Comparison of ENCODE assay signal across 17 mouse cellular contexts in genomic region chr11:103688980-103689378, GRCm38 (mm10). TPM values are rescaled to one million over a fixed set of nuclear protein-coding genes. Genes with fewer than 3 reads are reported as not detected.
DNase-seq lines count a peak whose midpoint lies in the region; ATAC-seq and TF ChIP-seq lines count a peak whose summit lies in the region.
"Had no signal": no experiment of that assay in that cellular context is flagged by ENCODE, and none has a peak within 500 bp of the region (broad histone marks: within the 10 kb centered on the region; RNA-seq: fewer than 3 reads in every experiment).

No protein-coding gene starts in this region.

- TF ChIP-seq CTCF in spleen, adult 2 months (IDR thresholded peaks at IDR 0.05; ENCODE audit: extremely low read depth, insufficient read depth, insufficient read length, insufficient replicate concordance): no peak
- TF ChIP-seq CTCF in brain, embryonic 14.5 days (IDR thresholded peaks at IDR 0.05; ENCODE audit: borderline replicate concordance, extremely low read depth, insufficient read depth, insufficient read length): no peak

- no peaks in the 10 kb centered on the region for H3K9me3 ChIP-seq in heart, embryonic 15.5 days (replicated peaks)
- H3K9me3 ChIP-seq: limb, embryonic 15.5 days; lung, embryonic 15.5 days; midbrain, embryonic 12.5 days had no signal

- H3K36me3 ChIP-seq in heart, embryonic 15.5 days: peaks cover 28% of the 10 kb centered on the region
- H3K36me3 ChIP-seq in spleen, adult 2 months (ENCODE audit: control insufficient read depth, insufficient read depth, low read length): peaks cover 30% of the 10 kb centered on the region

- no peak overlapping the region for H3K9ac ChIP-seq in heart, embryonic 15.5 days
- H3K9ac ChIP-seq: limb, embryonic 15.5 days; lung, embryonic 15.5 days; midbrain, embryonic 12.5 days had no signal

- H3K27ac ChIP-seq in heart, embryonic 15.5 days: peak overlapping the region; percentile 74
- peak overlapping the region; percentile 12; the same call in 1 of the 2 replicates for H3K27ac ChIP-seq in spleen, adult 2 months (ENCODE audit: insufficient read depth, low read length)
- H3K27ac ChIP-seq: hindbrain, postnatal 0 days; limb, embryonic 15.5 days; lung, embryonic 15.5 days; midbrain, embryonic 12.5 days had no signal

- intact Hi-C loops in heart, postnatal 10 days (cut with DNase I): no loop called here

- no peak for ATAC-seq in heart, embryonic 15.5 days (replicated peaks; ENCODE audit: insufficient number of reproducible peaks, insufficient read depth, low FRiP score, low read depth)
- no peak for ATAC-seq in activated CD4-positive, CD25-positive, alpha-beta regulatory T cell, adult 4 months
- ATAC-seq: forebrain, embryonic 16.5 days; hindbrain, postnatal 0 days had no signal

- no peak for TF ChIP-seq POLR2A in spleen, adult 2 months (IDR thresholded peaks at IDR 0.05; ENCODE audit: low read depth, low read length)
- no peak for TF ChIP-seq POLR2A in brain, embryonic 14.5 days (IDR thresholded peaks at IDR 0.05; ENCODE audit: borderline replicate concordance, extremely low read depth, insufficient read depth, insufficient read length, poor library complexity, severe bottlenecking)

- peaks cover 49% of the 10 kb centered on the region for H3K4me1 ChIP-seq in heart, embryonic 15.5 days (replicated peaks)
- H3K4me1 ChIP-seq in spleen, adult 2 months (ENCODE audit: control insufficient read depth, insufficient read depth, insufficient read length): peaks cover 8% of the 10 kb centered on the region; the same call in 1 of the 2 replicates
- H3K4me1 ChIP-seq: limb, embryonic 15.5 days; lung, embryonic 15.5 days had no signal

- 33% methylated on average over 3 of the region's 3 CpGs for WGBS in heart, embryonic 15.5 days
- WGBS in spleen, adult 2 months: 38% methylated on average over 3 of the region's 3 CpGs

- H3K27me3 ChIP-seq in heart, embryonic 15.5 days: no peaks in the 10 kb centered on the region
- H3K27me3 ChIP-seq in spleen, adult 2 months (ENCODE audit: control insufficient read depth, insufficient read depth, low read length): no peaks in the 10 kb centered on the region
- H3K27me3 ChIP-seq: limb, embryonic 15.5 days; lung, embryonic 15.5 days; midbrain, embryonic 12.5 days had no signal

- no peak overlapping the region for H3K4me2 ChIP-seq in heart, embryonic 15.5 days
- H3K4me2 ChIP-seq: limb, embryonic 15.5 days; lung, embryonic 15.5 days; midbrain, embryonic 12.5 days had no signal

- DNase-seq in heart, postnatal 10 days: no peak
- DNase-seq in spleen, adult 2 months (ENCODE audit: low read depth in 1 of 2, low spot score in 2 of 2): no peak
- no peak for DNase-seq in spleen, postnatal 14 days (ENCODE audit: low spot score in 2 of 2)
- DNase-seq in brain, embryonic 14.5 days (ENCODE audit: low read depth): peak; percentile 9
- peak; percentile 42 for DNase-seq in yolk sac, embryonic 10.5 days (ENCODE audit: low spot score)
- no peak for DNase-seq in gastrocnemius, adult 18-20 months (ENCODE audit: low spot score)
- DNase-seq: cerebellum, postnatal 36 days; gastrocnemius, postnatal 14 days had no signal

- H3K4me3 ChIP-seq in heart, embryonic 15.5 days: no peak overlapping the region
- H3K4me3 ChIP-seq in spleen, adult 2 months (ENCODE audit: extremely low read depth, insufficient read depth, insufficient read length): no peak overlapping the region
- H3K4me3 ChIP-seq: limb, embryonic 15.5 days; lung, embryonic 15.5 days; midbrain, embryonic 12.5 days had no signal

RNA-seq across cellular contexts. Expression of gene Gosr2, which starts 8.7 kb away (rescaled TPM):
- 51.4 and 64.5 TPM in 2 replicates for polyA plus RNA-seq in heart, embryonic 15.5 days (2015; fragmentation: Nextera tagmentation; extraction: Ambion mirVana)
- total RNA-seq in heart, postnatal 10 days (2021): 10 to 100 TPM; 55.5 to 57.3 TPM
- polyA plus RNA-seq in spleen, adult 2 months (2012; rRNA removed): 57.4 and 58.5 TPM in 2 replicates
- 98.0 and 108 TPM in 2 replicates for polyA plus RNA-seq in brain, embryonic 14.5 days (2012; rRNA removed)
- polyA plus RNA-seq in activated CD4-positive, CD25-positive, alpha-beta regulatory T cell, adult 4 months (2017; shearing (Covaris generic)): 10 to 100 TPM; 49.9 to 56.6 TPM
- 10 to 100 TPM; 39.2 to 42.6 TPM for total RNA-seq in gastrocnemius, adult 18-20 months (2021)

RNA-seq across cellular contexts. Expression of gene Rprml, which starts 39.6 kb away (rescaled TPM):
- 0.29 TPM in 1 of 2 replicates, not detected in the other for polyA plus RNA-seq in heart, embryonic 15.5 days (2015; fragmentation: Nextera tagmentation; extraction: Ambion mirVana)
- total RNA-seq in heart, postnatal 10 days (2021): not detected
- not detected in 2 replicates for polyA plus RNA-seq in spleen, adult 2 months (2012; rRNA removed)
- polyA plus RNA-seq in brain, embryonic 14.5 days (2012; rRNA removed): 0.89 and 3.0 TPM in 2 replicates
- polyA plus RNA-seq in activated CD4-positive, CD25-positive, alpha-beta regulatory T cell, adult 4 months (2017; shearing (Covaris generic)): not detected
- not detected for total RNA-seq in gastrocnemius, adult 18-20 months (2021)
- total RNA-seq: gastrocnemius, postnatal 14 days had no signal
- polyA plus RNA-seq: lung, embryonic 15.5 days; midbrain, embryonic 12.5 days had no signal

RNA-seq across cellular contexts. Expression of gene Lyzl6, which starts 50.3 kb away (rescaled TPM):
- not detected in 2 replicates for polyA plus RNA-seq in heart, embryonic 15.5 days (2015; fragmentation: Nextera tagmentation; extraction: Ambion mirVana)
- not detected for total RNA-seq in heart, postnatal 10 days (2021)
- not detected in 2 replicates for polyA plus RNA-seq in spleen, adult 2 months (2012; rRNA removed)
- not detected in 2 replicates for polyA plus RNA-seq in brain, embryonic 14.5 days (2012; rRNA removed)
- polyA plus RNA-seq in activated CD4-positive, CD25-positive, alpha-beta regulatory T cell, adult 4 months (2017; shearing (Covaris generic)): not detected
- total RNA-seq in gastrocnemius, adult 18-20 months (2021): not detected
- total RNA-seq: gastrocnemius, postnatal 14 days; hindbrain, postnatal 0 days; left cerebral cortex, adult 18-20 months had no signal
- polyA plus RNA-seq: forebrain, embryonic 16.5 days; hindbrain, postnatal 0 days; limb, embryonic 15.5 days; lung, embryonic 15.5 days; midbrain, embryonic 12.5 days; neural tube, embryonic 11.5 days had no signal

Comparison
In these comparisons a context has a peak if more than half of its experiments do, and no peak if none do; other contexts are left out.
1. DNase-seq: peak in brain, embryonic 14.5 days (single experiment) and yolk sac, embryonic 10.5 days (single experiment); none in heart, postnatal 10 days (0 of 2), spleen, adult 2 months (0 of 2), spleen, postnatal 14 days (0 of 2) and gastrocnemius, adult 18-20 months (single experiment).